Mouse (Mus musculus) mouse embryonic stem cell (cell line): ENCODE measurements around the gene Prkar1b.

ENCODE experiments used
- in situ Hi-C, 2 experiments: fragments of 300-500 bp; cut with MboI; formaldehyde crosslinking; loops; 1 replicate in 1 of 2; 3 replicates in 1 of 2; pipeline ENCODE4 v1.14.3; 2019 to 2020; ENCODE audit warnings: low sequenced_read_pairs in 2 of 2, low pct_unique_long_range_greater_than_20kb in 1 of 2, mixed read lengths in 1 of 2; ENCODE audit not compliant: unreplicated experiment in 1 of 2

Gene Prkar1b

GRCm38 (mm10) chr5:139118139-139118960 is 31.5 kb downstream of the Prkar1b start:
- in situ Hi-C loops: no loop called here

- in situ Hi-C loops: no loop called here
These were observed 34.3 kb downstream of the Prkar1b start for GRCm38 (mm10) chr5:139115507-139115906.

- in situ Hi-C loops: no loop called here
These were observed 34.9 kb downstream of the Prkar1b start for GRCm38 (mm10) chr5:139114876-139115275.

GRCm38 (mm10) chr5:139112418-139112817 is 37.4 kb downstream of the Prkar1b start:
- in situ Hi-C loops: no loop called here

- in situ Hi-C loops: no loop called here
These were observed 37.8 kb downstream of the Prkar1b start for GRCm38 (mm10) chr5:139111991-139112390.

GRCm38 (mm10) chr5:139110140-139110855 is 39.5 kb downstream of the Prkar1b start:
- in situ Hi-C loops: no loop called here

GRCm38 (mm10) chr5:139107815-139108214 is 42.0 kb downstream of the Prkar1b start:
- in situ Hi-C loops: no loop called here

- in situ Hi-C loops: no loop called here
These were observed 48.0 kb downstream of the Prkar1b start for GRCm38 (mm10) chr5:139101783-139102182.

- in situ Hi-C loops: no loop called here
These were observed 50.5 kb downstream of the Prkar1b start for GRCm38 (mm10) chr5:139098991-139099972.

- in situ Hi-C loops: no loop called here
These were observed 54.3 kb downstream of the Prkar1b start for GRCm38 (mm10) chr5:139095297-139096110.

GRCm38 (mm10) chr5:139093534-139093933 is 56.3 kb downstream of the Prkar1b start:
- in situ Hi-C loops: no loop called here

GRCm38 (mm10) chr5:139091713-139092112 is 58.1 kb downstream of the Prkar1b start:
- in situ Hi-C loops: no loop called here

GRCm38 (mm10) chr5:139090162-139090561 is 59.6 kb downstream of the Prkar1b start:
- in situ Hi-C loops: no loop called here

GRCm38 (mm10) chr5:139088173-139088572 is 61.6 kb downstream of the Prkar1b start:
- in situ Hi-C loops: loop anchor here (5.0 kb wide), 3 partner anchors 89 to 241 kb away; no protein-coding TSS in a partner anchor

GRCm38 (mm10) chr5:139084831-139085519 is 64.8 kb downstream of the Prkar1b start:
- in situ Hi-C loops: loop anchor here (5.0 kb wide), 3 partner anchors 92 to 238 kb away; no protein-coding TSS in a partner anchor

- in situ Hi-C loops: no loop called here
These were observed 65.5 kb downstream of the Prkar1b start for GRCm38 (mm10) chr5:139084302-139084701.

GRCm38 (mm10) chr5:139083841-139084240 is 66.0 kb downstream of the Prkar1b start:
- in situ Hi-C loops: no loop called here
